ENCODE assay signal across 9 mouse cellular contexts in genomic region chr16:4567912-4568311, GRCm38 (mm10). TPM values are rescaled to one million over a fixed set of nuclear protein-coding genes. Genes with fewer than 3 reads are reported as not detected.
DNase-seq lines count a peak whose midpoint lies in the region; ATAC-seq and TF ChIP-seq lines count a peak whose summit lies in the region.
"Had no signal": no experiment of that assay in that cellular context is flagged by ENCODE, and none has a peak within 500 bp of the region (broad histone marks: within the 10 kb centered on the region; RNA-seq: fewer than 3 reads in every experiment).

No protein-coding gene starts in this region.

- no peak for TF ChIP-seq POLR2A in cerebellum, adult 2 months (IDR thresholded peaks at IDR 0.05; ENCODE audit: borderline replicate concordance, insufficient read depth, low read length)

- no peaks in the 10 kb centered on the region for H3K36me3 ChIP-seq in midbrain, embryonic 10.5 days
- H3K36me3 ChIP-seq: limb, embryonic 15.5 days had no signal

- H3K4me1 ChIP-seq in cerebellum, adult 2 months (ENCODE audit: control insufficient read depth, insufficient read depth, low read length): no peaks in the 10 kb centered on the region; the same call in 1 of the 2 replicates
- peaks cover 10% of the 10 kb centered on the region for H3K4me1 ChIP-seq in midbrain, embryonic 10.5 days

- in situ Hi-C loops in Patski (cut with MboI; ENCODE audit: low pct_unique_long_range_greater_than_20kb): loop anchor here (5.0 kb wide), 1 partner anchor 44 kb away; no protein-coding TSS in a partner anchor

- intact Hi-C loops in left cerebral cortex, postnatal 14 days (cut with DNase I): loop anchor here (2.0 kb wide), 1 partner anchor 39 kb away; no protein-coding TSS in a partner anchor

- DNase-seq in Patski (ENCODE audit: low read depth, low spot score): no peak
- peak; percentile 60 to 78 for DNase-seq in cerebellum, adult 2 months
- DNase-seq in left cerebral cortex, postnatal 14 days (ENCODE audit: low spot score in 2 of 2): peak; percentile 61 to 78
- peak; percentile 84 for DNase-seq in midbrain, embryonic 10.5 days (ENCODE audit: low spot score)
- peak; percentile 49 for DNase-seq in spleen, adult 12 weeks (ENCODE audit: low spot score)

- no peaks in the 10 kb centered on the region for H3K9me3 ChIP-seq in midbrain, embryonic 10.5 days (replicated peaks)
- H3K9me3 ChIP-seq: limb, embryonic 15.5 days had no signal

- ATAC-seq in Patski: peak; percentile 57
- ATAC-seq in frontal cortex, adult (ENCODE audit: low TSS enrichment): peak; percentile 70; the same call in 1 of the 2 replicates
- ATAC-seq in inflammation-experienced regulatory T-cells, adult 6 months: peak; percentile 72
- no peak for ATAC-seq in erythroid progenitor cell, adult 5-6 weeks (replicated peaks; ENCODE audit: low FRiP score, poor library complexity, severe bottlenecking)

- CTCF ChIA-PET in Patski (lab: Charles Lee): interaction anchor here (1.2 to 9.3 kb wide), 9 partner anchors 9 to 99 kb away, joined by 5 to 94 read pairs (median 8); no protein-coding TSS in a partner anchor

- 14% methylated on average over 4 of the region's 4 CpGs for whole genome bisulfite sequencing in cerebellum, adult 2 months
- 19% methylated on average over 4 of the region's 4 CpGs for WGBS in midbrain, embryonic 10.5 days

- no peak overlapping the region for H3K4me3 ChIP-seq in cerebellum, adult 2 months (replicated peaks; ENCODE audit: insufficient read depth, low read depth, low read length)
- H3K4me3 ChIP-seq in midbrain, embryonic 10.5 days: no peak overlapping the region
- H3K4me3 ChIP-seq: limb, embryonic 15.5 days had no signal

- TF ChIP-seq CTCF in Patski (IDR thresholded peaks at IDR 0.05): no peak
- peak; percentile 82 for TF ChIP-seq CTCF in cerebellum, adult 2 months (IDR thresholded peaks at IDR 0.05; ENCODE audit: borderline replicate concordance, insufficient read depth, low read depth, low read length)

- POLR2A ChIA-PET in Patski (lab: Charles Lee): interaction anchor here (0.8 to 0.9 kb wide), 2 partner anchors 10 to 40 kb away, joined by 3 read pairs; no protein-coding TSS in a partner anchor

- H3K27ac ChIP-seq in cerebellum, adult 2 months (ENCODE audit: insufficient read depth, low read length): no peak overlapping the region
- peak overlapping the region; percentile 46; the same call in 1 of the 2 replicates for H3K27ac ChIP-seq in midbrain, embryonic 10.5 days (replicated peaks)
- H3K27ac ChIP-seq: limb, embryonic 15.5 days had no signal

- no peaks in the 10 kb centered on the region for H3K27me3 ChIP-seq in Patski
- H3K27me3 ChIP-seq in cerebellum, adult 2 months (ENCODE audit: control insufficient read depth, insufficient read depth, low read length): no peaks in the 10 kb centered on the region
- H3K27me3 ChIP-seq in midbrain, embryonic 10.5 days (ENCODE audit: low read depth, poor library complexity, severe bottlenecking): no peaks in the 10 kb centered on the region
- H3K27me3 ChIP-seq: limb, embryonic 15.5 days had no signal

RNA-seq across cellular contexts. Expression of gene Tfap4, which starts 8.3 kb away (rescaled TPM):
- 9.8 TPM for polyA plus RNA-seq in Patski (2021)
- polyA plus RNA-seq in cerebellum, adult 2 months (2012; rRNA removed): 9.8 and 9.9 TPM in 2 replicates
- polyA plus RNA-seq in inflammation-experienced regulatory T-cells, adult 6 months (2017; shearing (Covaris generic)): 1 to 10 TPM; 3.1 to 5.8 (median 4.2) TPM
- 1 to 10 TPM; 2.8 to 3.1 TPM for total RNA-seq in left cerebral cortex, postnatal 14 days (2021)
- 28.0 and 32.6 TPM in 2 replicates for polyA plus RNA-seq in midbrain, embryonic 10.5 days (2016; fragmentation: Nextera tagmentation; extraction: Ambion mirVana)
- total RNA-seq in erythroid progenitor cell, adult 5-6 weeks (2015; ENCODE audit: low replicate concordance): 4.6 and 7.6 TPM in 2 replicates
- total RNA-seq in erythroid progenitor cell, adult 5-6 weeks (2017; ENCODE audit: low replicate concordance): 1.7 and 2.7 TPM in 2 replicates

RNA-seq across cellular contexts. Expression of gene Srl, which starts 26.3 kb away (rescaled TPM):
- polyA plus RNA-seq in Patski (2021): 2.0 TPM
- 8.8 and 10.0 TPM in 2 replicates for polyA plus RNA-seq in cerebellum, adult 2 months (2012; rRNA removed)
- polyA plus RNA-seq in inflammation-experienced regulatory T-cells, adult 6 months (2017; shearing (Covaris generic)): under 1 TPM in 2 of 3 experiments, not detected in 1; 0.12 to 0.73 TPM
- total RNA-seq in left cerebral cortex, postnatal 14 days (2021): 10 to 100 TPM; 14.2 to 18.8 TPM
- polyA plus RNA-seq in midbrain, embryonic 10.5 days (2016; fragmentation: Nextera tagmentation; extraction: Ambion mirVana): 21.0 and 22.1 TPM in 2 replicates
- total RNA-seq in erythroid progenitor cell, adult 5-6 weeks (2015; ENCODE audit: low replicate concordance): 2.9 TPM in 1 of 2 replicates, not detected in the other
- total RNA-seq in erythroid progenitor cell, adult 5-6 weeks (2017; ENCODE audit: low replicate concordance): 1.4 TPM in 1 of 2 replicates, not detected in the other

RNA-seq across cellular contexts. Expression of gene Glis2, which starts 26.6 kb away (rescaled TPM):
- polyA plus RNA-seq in Patski (2021): 87.1 TPM
- polyA plus RNA-seq in cerebellum, adult 2 months (2012; rRNA removed): 16.0 and 19.5 TPM in 2 replicates
- under 1 TPM; 0.15 to 0.36 (median 0.16) TPM for polyA plus RNA-seq in inflammation-experienced regulatory T-cells, adult 6 months (2017; shearing (Covaris generic))
- 10 to 100 TPM; 16.3 to 18.0 TPM for total RNA-seq in left cerebral cortex, postnatal 14 days (2021)
- polyA plus RNA-seq in midbrain, embryonic 10.5 days (2016; fragmentation: Nextera tagmentation; extraction: Ambion mirVana): 23.0 and 23.6 TPM in 2 replicates
- total RNA-seq in erythroid progenitor cell, adult 5-6 weeks (2015; ENCODE audit: low replicate concordance): not detected in 2 replicates
- total RNA-seq in erythroid progenitor cell, adult 5-6 weeks (2017; ENCODE audit: low replicate concordance): not detected in 2 replicates

RNA-seq across cellular contexts. Expression of gene Pam16, which starts 56.9 kb away (rescaled TPM):
- 57.2 TPM for polyA plus RNA-seq in Patski (2021)
- 121 and 132 TPM in 2 replicates for polyA plus RNA-seq in cerebellum, adult 2 months (2012; rRNA removed)
- 10 to 100 TPM; 17.3 to 41.9 (median 31.7) TPM for polyA plus RNA-seq in inflammation-experienced regulatory T-cells, adult 6 months (2017; shearing (Covaris generic))
- total RNA-seq in left cerebral cortex, postnatal 14 days (2021): 10 to 100 TPM; 81.6 to 82.8 TPM
- 91.0 and 94.8 TPM in 2 replicates for polyA plus RNA-seq in midbrain, embryonic 10.5 days (2016; fragmentation: Nextera tagmentation; extraction: Ambion mirVana)
- 9.4 and 16.8 TPM in 2 replicates for total RNA-seq in erythroid progenitor cell, adult 5-6 weeks (2015; ENCODE audit: low replicate concordance)
- total RNA-seq in erythroid progenitor cell, adult 5-6 weeks (2017; ENCODE audit: low replicate concordance): 3.9 and 9.6 TPM in 2 replicates

Comparison
In these comparisons a context has a peak if more than half of its experiments do, and no peak if none do; other contexts are left out.
1. RNA of gene Glis2, which starts 26.6 kb away (polyA plus RNA-seq): 87.1 TPM in Patski (single experiment), 23.0 to 23.6 TPM in midbrain, embryonic 10.5 days and 16.0 to 19.5 TPM in cerebellum, adult 2 months; 0.15 to 0.36 TPM in inflammation-experienced regulatory T-cells, adult 6 months; every median in the first group is over 10 times any median in the second.